Mouse (Mus musculus) G1E (cell line): ENCODE measurements around the gene Yipf1.

ENCODE experiments used
- CTCF ChIP-seq: IDR thresholded peaks from 2 replicates; pipeline ENCODE4 v1.5.1; 2012; ENCODE audit warnings: low read depth, low read length, inconsistent platforms, mixed read lengths
- GATA1 ChIP-seq: IDR thresholded peaks from 2 replicates; pipeline ENCODE4 v1.6.1; 2012; ENCODE audit warnings: borderline replicate concordance, low read length, inconsistent platforms, mixed read lengths
- POLR2AphosphoS5 ChIP-seq: IDR thresholded peaks from 2 replicates; pipeline ENCODE4 v1.6.1; 2012; ENCODE audit warnings: low read depth, low read length, inconsistent platforms; ENCODE audit not compliant: insufficient replicate concordance
- TAL1 ChIP-seq: conservative IDR thresholded peaks from 2 replicates; pipeline ENCODE4 v1.6.1; 2012; ENCODE audit warnings: low read depth, low read length, inconsistent platforms, mixed read lengths

GRCm38 (mm10) chr4:107387465-107387864, 73.3 kb downstream of the Yipf1 start:
- TF ChIP-seq CTCF, result no peak
- TF ChIP-seq GATA1, result no peak
- TF ChIP-seq TAL1, result no peak
- no peak for TF ChIP-seq POLR2AphosphoS5
